Mouse (Mus musculus) lung, postnatal 36 days (tissue): ENCODE data around the gene Ginm1.
A peak's percentile ranks its signal among the peaks of the same experiment; 100 is the strongest.
"Not testable (repeated sequence)": the region's sequence is repeated elsewhere in the genome, so short reads cannot be mapped to it uniquely, and the experiment has no call there.

Source experiments
- DNase-seq: peaks from one replicate; pipeline ENCODE4 v3.0.0; 2022; ENCODE audit warnings: mixed read lengths

Ginm1 gene

GRCm38 (mm10) chr10:7802519-7803140 lies 10.0 kb upstream of the Ginm1 start:
- no peak for DNase-seq

DNA sequence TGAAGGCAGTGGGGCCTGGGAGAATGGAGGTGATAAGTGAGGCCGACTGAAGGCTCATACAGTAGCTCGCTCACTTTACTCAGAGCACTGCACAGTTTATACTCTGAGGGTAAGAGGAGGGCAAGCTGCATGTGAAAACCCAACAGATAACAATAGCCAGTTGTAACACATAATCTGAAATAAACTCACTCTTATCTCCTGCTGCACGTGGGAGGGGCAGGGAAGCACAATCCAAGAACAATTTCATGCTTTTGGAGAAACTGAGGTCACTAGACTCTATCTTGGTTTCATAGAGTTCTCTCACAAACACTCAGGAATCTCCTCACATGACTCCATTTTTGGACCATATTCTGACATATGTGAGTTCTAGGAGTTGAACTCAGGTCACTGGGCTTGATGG lies 8.6 kb upstream of the Ginm1 start:
- no peak for DNase-seq

DNA sequence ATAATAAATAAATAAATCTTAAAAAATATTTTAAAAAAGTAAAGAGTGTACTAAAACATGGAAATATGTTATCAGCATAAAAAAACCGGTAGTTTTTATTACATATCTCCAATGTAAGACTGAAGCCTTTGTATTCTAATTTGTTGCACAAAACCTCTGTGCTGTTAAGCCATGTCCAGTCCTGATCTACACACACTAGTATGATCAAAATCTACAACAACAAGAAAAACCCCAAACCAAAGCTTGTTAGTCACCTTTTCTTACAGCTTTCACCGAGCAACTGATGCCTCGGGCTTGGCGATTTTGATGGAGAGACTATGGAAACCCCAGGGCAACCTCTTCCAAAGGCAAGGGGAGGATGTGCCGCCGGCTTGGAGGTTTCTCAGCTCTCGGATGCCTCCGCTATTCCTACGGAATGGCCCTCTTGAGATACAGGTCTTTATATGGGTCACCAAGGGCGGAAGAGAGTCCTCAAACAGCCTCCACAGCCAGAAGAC lies 322 bp downstream of the Ginm1 start:
- no peak for DNase-seq

DNA sequence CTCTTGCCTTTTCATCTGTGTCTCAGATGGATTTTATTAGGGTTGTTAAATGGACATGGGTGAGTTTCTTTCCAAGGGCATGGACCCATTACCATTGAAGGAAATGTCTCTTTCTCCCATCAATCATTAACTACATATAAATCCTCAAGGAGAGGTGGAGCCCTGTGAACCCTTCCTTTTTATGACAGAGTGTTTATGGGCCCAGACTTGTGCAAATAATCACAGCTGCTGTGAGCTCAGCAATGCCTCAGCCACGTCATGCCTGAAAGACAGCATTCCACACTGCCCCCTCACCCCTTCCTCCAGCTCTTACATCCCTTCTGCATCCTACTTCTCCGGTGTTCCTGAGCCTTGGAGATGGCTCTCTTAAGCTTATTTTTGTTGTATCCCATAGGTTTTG lies 5.3 kb downstream of the Ginm1 start:
- no peak for DNase-seq

- DNase-seq, result no peak
Observed at GRCm38 (mm10) chr10:7781214-7781613, 11.4 kb downstream of the Ginm1 start.

DNA sequence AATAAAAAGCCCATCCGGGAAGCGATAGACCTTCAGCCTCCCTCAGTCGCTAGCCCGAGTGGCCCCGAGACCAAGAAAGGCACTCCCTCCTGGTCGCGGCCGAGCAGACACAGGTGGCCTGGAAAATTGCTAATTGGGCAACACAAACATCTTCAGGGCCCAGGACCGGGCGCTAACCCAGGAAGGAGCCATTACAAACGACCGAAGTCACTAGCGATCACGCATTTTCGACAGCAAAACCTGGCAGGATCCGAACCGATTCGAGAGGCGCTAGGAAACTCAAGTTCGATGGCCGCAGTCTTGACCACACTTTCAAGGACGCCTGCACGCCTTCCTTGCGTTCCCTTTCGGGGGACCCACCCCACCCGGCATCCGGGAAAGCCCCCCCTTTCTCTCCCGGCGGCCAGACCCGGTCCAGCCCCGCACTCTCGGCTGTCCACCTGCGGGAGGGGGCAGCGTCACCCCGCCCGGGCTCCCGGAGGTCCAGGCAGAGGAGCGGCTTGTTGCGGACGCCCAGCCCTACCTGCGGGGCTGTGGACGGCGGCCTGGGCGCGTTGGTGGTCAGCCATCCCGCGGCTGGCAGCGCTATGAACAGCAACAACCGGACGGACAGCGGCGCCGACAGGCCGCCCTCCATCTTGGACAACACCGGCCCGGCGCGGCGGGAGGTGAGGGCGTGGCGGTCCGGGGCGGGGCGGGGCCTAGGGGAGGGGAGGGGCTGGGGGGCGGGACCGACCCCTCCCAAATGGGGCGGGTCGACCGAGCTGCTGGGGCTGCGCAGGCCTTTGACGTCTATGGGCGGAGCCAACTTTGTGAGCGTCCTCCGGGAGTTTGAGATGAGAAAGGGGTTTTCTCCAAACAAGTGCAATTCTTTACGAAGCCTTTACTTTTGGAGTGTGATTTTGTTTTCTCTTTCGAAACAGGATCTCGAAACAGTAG lies 12.1 kb downstream of the Ginm1 start:
- DNase-seq, result peak; percentile 93

GRCm38 (mm10) chr10:7779751-7780237 lies 12.8 kb downstream of the Ginm1 start:
- peak; percentile 4 for DNase-seq

DNA sequence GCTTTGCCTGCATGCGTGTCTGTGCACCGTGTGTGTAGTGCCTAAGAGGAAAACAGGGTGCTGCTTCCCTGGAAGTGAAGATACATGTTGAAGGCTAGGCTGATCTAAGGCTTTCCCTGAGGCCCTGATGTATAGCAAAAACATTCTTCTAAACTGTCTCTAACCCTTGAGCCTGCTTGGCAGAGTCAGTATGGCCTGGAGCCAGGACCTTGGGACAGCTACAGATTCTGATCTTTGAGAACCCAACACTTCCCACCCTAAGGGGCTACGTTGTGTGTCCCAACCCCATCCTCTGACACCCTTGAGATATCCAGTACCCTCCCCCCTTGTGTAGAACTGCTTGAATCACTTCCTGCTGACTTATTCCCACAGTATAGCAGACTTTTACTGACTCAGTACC lies 14.3 kb downstream of the Ginm1 start:
- DNase-seq, result no peak

- no peak for DNase-seq
Observed at GRCm38 (mm10) chr10:7775421-7775820, 17.2 kb downstream of the Ginm1 start.

DNA sequence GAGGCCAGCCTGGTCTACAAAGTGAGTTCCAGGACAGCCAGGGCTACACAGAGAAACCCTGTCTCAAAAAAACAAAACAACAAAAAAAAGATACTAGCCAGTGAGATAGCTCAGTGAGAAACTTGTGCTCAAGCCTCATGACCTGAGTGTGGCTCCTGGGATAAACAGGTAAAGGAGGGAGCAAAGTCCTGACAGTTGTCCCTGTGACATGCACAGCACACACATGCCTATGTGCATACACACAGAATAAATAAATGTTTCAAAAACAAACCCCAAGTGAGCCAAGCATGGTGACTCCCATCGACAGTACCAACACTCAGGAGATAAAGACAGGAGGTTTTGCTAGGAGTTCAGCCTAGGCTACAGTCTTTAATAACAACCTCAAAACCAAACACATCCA lies 19.9 kb downstream of the Ginm1 start:
- no peak for DNase-seq

- no peak for DNase-seq
Observed at GRCm38 (mm10) chr10:7772346-7772745, 20.3 kb downstream of the Ginm1 start.

DNA sequence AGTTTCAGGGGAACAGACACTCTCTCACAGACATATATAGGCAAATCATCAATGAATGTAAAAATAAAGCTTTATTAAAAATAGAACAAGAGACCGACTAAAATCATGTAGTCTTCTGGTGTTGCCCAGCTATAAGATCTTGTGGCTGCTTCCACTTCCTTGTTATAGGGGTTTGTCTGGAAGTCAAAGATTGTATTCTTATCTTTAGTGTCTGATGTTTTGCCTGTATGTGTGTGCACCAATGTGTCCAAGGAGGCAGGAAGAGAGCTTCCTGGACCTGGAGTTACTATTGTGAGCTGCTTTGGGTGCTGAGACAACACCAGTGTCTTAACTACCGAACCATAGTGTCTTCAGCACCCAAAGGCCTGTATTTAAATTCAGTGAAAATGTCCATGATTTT lies 35.1 kb downstream of the Ginm1 start:
- no peak for DNase-seq

GRCm38 (mm10) chr10:7748752-7749151 lies 43.9 kb downstream of the Ginm1 start:
- DNase-seq, result no peak

- DNase-seq, result not testable (repeated sequence)
Observed at GRCm38 (mm10) chr10:7745528-7745927, 47.1 kb downstream of the Ginm1 start.

GRCm38 (mm10) chr10:7737914-7738313 lies 54.7 kb downstream of the Ginm1 start:
- DNase-seq, result no peak

- peak; percentile 54 for DNase-seq
Observed at GRCm38 (mm10) chr10:7737122-7737521, 55.5 kb downstream of the Ginm1 start.

- DNase-seq, result no peak
Observed at GRCm38 (mm10) chr10:7731582-7731981, 61.0 kb downstream of the Ginm1 start.

DNA sequence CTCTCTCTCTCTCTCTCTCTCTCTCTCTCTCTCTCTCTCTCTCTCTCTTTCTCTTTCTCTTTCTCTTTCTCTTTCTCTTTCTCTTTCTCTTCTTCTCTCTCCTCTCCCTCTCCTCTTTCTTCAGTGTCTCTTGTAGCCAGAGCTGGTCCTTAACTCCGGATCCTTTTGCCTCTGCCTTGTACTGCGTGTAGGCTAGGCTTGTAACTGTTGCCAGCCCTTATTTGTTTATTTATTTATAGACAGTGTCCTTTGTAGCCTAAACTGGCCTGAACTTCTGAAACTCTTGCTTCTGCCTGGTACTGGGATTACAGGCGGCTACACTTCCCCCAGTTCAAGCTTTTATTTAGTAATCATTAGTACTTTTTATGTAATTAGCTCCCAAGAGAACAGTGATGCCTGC lies 65.6 kb downstream of the Ginm1 start:
- DNase-seq, result no peak

DNA sequence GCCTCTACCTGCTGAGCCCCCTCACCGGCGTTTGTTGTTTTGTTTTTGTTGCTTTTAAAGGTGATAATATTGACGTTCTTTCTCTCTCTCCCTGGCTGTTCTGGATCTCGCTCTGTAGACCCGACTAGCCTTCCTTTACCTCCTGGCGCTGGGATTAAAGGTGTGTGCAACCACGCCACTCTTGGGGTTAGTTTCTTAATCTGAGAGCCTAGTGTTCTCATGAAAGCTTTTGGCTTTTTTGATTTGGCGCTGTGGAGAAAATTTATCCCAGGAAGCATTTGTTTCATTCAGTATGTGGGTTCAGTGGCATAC lies 66.2 kb downstream of the Ginm1 start:
- DNase-seq, result no peak

GRCm38 (mm10) chr10:7725751-7726500 lies 66.7 kb downstream of the Ginm1 start, which contains the start of gene Katna1:
Gene Katna1, plus strand, starts transcription at chr10:7726000.
- peak; percentile 97 for DNase-seq
